In the genomic region with DNA sequence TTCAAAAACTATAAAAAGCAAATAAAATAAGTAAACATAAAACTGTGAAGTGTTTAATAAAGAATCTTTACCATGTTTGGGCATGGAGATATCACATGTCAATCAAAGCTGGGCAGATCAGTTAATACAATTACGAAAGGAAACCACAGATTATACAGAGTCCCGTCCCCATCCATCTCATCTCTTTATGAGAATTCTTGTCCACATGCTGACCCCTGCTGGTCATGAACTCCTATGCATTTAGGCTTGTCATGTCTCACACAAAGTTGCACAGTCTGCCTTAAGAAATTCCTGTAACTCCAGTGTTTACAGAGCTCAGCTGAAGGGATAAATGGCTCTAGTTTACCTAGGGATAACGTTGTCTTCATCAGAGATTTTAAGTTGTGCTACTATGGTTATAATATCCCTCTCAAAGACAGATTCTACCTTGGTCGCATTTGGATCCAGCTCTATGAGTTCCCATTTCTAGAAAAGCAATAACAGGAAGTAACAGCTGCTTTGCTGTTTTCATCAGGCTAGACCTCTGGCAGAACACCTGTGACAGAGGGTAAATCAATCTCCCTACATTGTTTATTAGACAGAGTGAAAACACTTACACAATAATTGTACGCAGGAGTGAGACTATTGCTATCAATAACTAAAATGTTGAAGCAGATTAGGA, we compare ENCODE assay signal across 11 mouse cellular contexts.
A peak's percentile ranks its signal among the peaks of the same experiment; 100 is the strongest.
DNase-seq lines count a peak whose midpoint lies in the region; ATAC-seq lines count a peak whose summit lies in the region.
"Had no signal": no experiment of that assay in that cellular context is flagged by ENCODE, and none has a peak within 500 bp of the region (broad histone marks: within the 10 kb centered on the region; RNA-seq: fewer than 3 reads in every experiment).

No protein-coding gene starts in this region.

- no peaks in the 10 kb centered on the region for H3K4me1 ChIP-seq in kidney, embryonic 14.5 days (ENCODE audit: control insufficient read depth, insufficient read depth, low read length)
- no peaks in the 10 kb centered on the region for H3K4me1 ChIP-seq in midbrain, embryonic 15.5 days
- H3K4me1 ChIP-seq: limb, embryonic 15.5 days; neural tube, embryonic 15.5 days had no signal

- ATAC-seq in kidney, embryonic 14.5 days (ENCODE audit: low FRiP score, low TSS enrichment) = no peak
- peak; percentile 92 for ATAC-seq in common myeloid progenitor, adult 5-6 weeks (replicated peaks; ENCODE audit: low read depth, poor library complexity, severe bottlenecking)
- ATAC-seq in midbrain, embryonic 15.5 days (replicated peaks) = no peak

- H3K9me3 ChIP-seq in kidney, embryonic 14.5 days (ENCODE audit: control insufficient read depth, low read length) = peaks cover 6% of the 10 kb centered on the region
- peaks cover 14% of the 10 kb centered on the region; the same call in 1 of the 2 replicates for H3K9me3 ChIP-seq in midbrain, embryonic 15.5 days
- H3K9me3 ChIP-seq: limb, embryonic 15.5 days had no signal

- no peak overlapping the region for H3K9ac ChIP-seq in kidney, embryonic 14.5 days (ENCODE audit: low read depth, low read length)
- no peak overlapping the region for H3K9ac ChIP-seq in midbrain, embryonic 15.5 days
- H3K9ac ChIP-seq: limb, embryonic 15.5 days; neural tube, embryonic 15.5 days had no signal

- H3K4me3 ChIP-seq in kidney, embryonic 14.5 days (ENCODE audit: low read length) = no peak overlapping the region
- no peak overlapping the region for H3K4me3 ChIP-seq in midbrain, embryonic 15.5 days
- H3K4me3 ChIP-seq: limb, embryonic 15.5 days; neural tube, embryonic 15.5 days had no signal

- WGBS in kidney, embryonic 14.5 days = 84% methylated on average over 5 of the region's 5 CpGs
- 76% methylated on average over 5 of the region's 5 CpGs for WGBS in midbrain, embryonic 15.5 days

- peak; percentile 5 for DNase-seq in kidney, adult 18-20 months
- DNase-seq in ES-CJ7 (ENCODE audit: low read depth, low spot score) = peak; percentile 36
- DNase-seq in splenic B cell, adult 2 months (ENCODE audit: low read depth, low spot score) = peak; percentile 75
- no peak for DNase-seq in cerebellum, adult 9-10 months
- DNase-seq in right cerebral cortex, postnatal 4 days = no peak
- DNase-seq: gastrocnemius, postnatal 14 days had no signal

- H3K27ac ChIP-seq in kidney, embryonic 14.5 days (ENCODE audit: low read depth, low read length) = no peak overlapping the region
- H3K27ac ChIP-seq in midbrain, embryonic 15.5 days = no peak overlapping the region
- H3K27ac ChIP-seq: limb, embryonic 15.5 days; neural tube, embryonic 15.5 days had no signal

- no peaks in the 10 kb centered on the region for H3K27me3 ChIP-seq in kidney, embryonic 14.5 days (ENCODE audit: control insufficient read depth, insufficient read depth, low read length)
- H3K27me3 ChIP-seq in splenic B cell, adult 2 months (ENCODE audit: control insufficient read depth, insufficient read depth, low read length, poor library complexity, severe bottlenecking) = no peaks in the 10 kb centered on the region
- H3K27me3 ChIP-seq in midbrain, embryonic 15.5 days (replicated peaks) = no peaks in the 10 kb centered on the region
- H3K27me3 ChIP-seq: limb, embryonic 15.5 days; neural tube, embryonic 15.5 days had no signal

- no peaks in the 10 kb centered on the region for H3K36me3 ChIP-seq in kidney, embryonic 14.5 days (ENCODE audit: control insufficient read depth, insufficient read depth, low read length)
- no peaks in the 10 kb centered on the region for H3K36me3 ChIP-seq in splenic B cell, adult 2 months (ENCODE audit: control insufficient read depth, insufficient read depth, low read length, poor library complexity, severe bottlenecking)
- H3K36me3 ChIP-seq in midbrain, embryonic 15.5 days (replicated peaks) = no peaks in the 10 kb centered on the region
- H3K36me3 ChIP-seq: limb, embryonic 15.5 days; neural tube, embryonic 15.5 days had no signal

- no peak overlapping the region for H3K4me2 ChIP-seq in kidney, embryonic 14.5 days (replicated peaks; ENCODE audit: low read depth, low read length)
- no peak overlapping the region for H3K4me2 ChIP-seq in midbrain, embryonic 15.5 days
- H3K4me2 ChIP-seq: limb, embryonic 15.5 days; neural tube, embryonic 15.5 days had no signal

Comparison
In these comparisons a context has a peak if more than half of its experiments do, and no peak if none do; other contexts are left out.
1. DNase-seq: peak in kidney, adult 18-20 months (single experiment), ES-CJ7 (single experiment) and splenic B cell, adult 2 months (single experiment); none in cerebellum, adult 9-10 months (single experiment) and right cerebral cortex, postnatal 4 days (single experiment).